Mouse (Mus musculus) lung, adult 2 months (tissue): ENCODE measurements around the gene Rbp2. TPM values are rescaled to one million over a fixed set of nuclear protein-coding genes. Genes with fewer than 3 reads are reported as not detected.

Experiments
- DNase-seq: peaks from one replicate; pipeline ENCODE4 v3.0.0; 2022
- H3K4me1 ChIP-seq: fragments of 200-500 bp; 2 replicates; pipeline ENCODE4 v1.6.1; 2011; ENCODE audit warnings: low read length; ENCODE audit not compliant: control insufficient read depth, insufficient read depth
- H3K4me3 ChIP-seq: fragments of 200-500 bp; replicated peaks from 2 replicates; pipeline ENCODE3; 2011; ENCODE audit warnings: low read depth, mild to moderate bottlenecking, control low read depth, low read length; ENCODE audit errors: extremely low read depth
- CTCF ChIP-seq: fragments of 200-500 bp; IDR thresholded peaks from 2 replicates; pipeline ENCODE4 v1.5.1; 2011; ENCODE audit warnings: mild to moderate bottlenecking, low read length, control low read depth; ENCODE audit not compliant: insufficient read depth
- POLR2A ChIP-seq: fragments of 200-500 bp; IDR thresholded peaks from 2 replicates; pipeline ENCODE4 v1.6.1; 2011; ENCODE audit warnings: low read depth, mild to moderate bottlenecking, control low read depth, low read length, borderline replicate concordance; ENCODE audit errors: extremely low read depth
- WGBS: fragments of 180-500 bp; shearing (Covaris S2); methylation state at CpG from one replicate; pipeline ENCODE4 v1.1.7; 2018; 5-methylcytosine and 5-hydroxymethylcytosine counted together
- polyA plus RNA-seq: library from polyadenylated mRNA; depleted of rRNA; stranded (reverse); fragments of >200 nt; gene quantifications from 2 replicates; pipeline ENCODE4 v1.2.3, GENCODE M21; 2012; rRNA removed

The Rbp2 gene
- 0.40 and 12.4 TPM in 2 replicates for polyA plus RNA-seq

GRCm38 (mm10) chr9:98485815-98486214 is at the start of gene Rbp2:
TSS of gene Rbp2 (plus strand) at chr9:98486115.
- WGBS: 86% methylated on average over 3 of the region's 3 CpGs
- no peak for TF ChIP-seq POLR2A
- TF ChIP-seq CTCF: no peak
- no peak within 1 kb of the TSS for H3K4me3 ChIP-seq
- no peaks in the 10 kb centered on the region for H3K4me1 ChIP-seq
- no peak for DNase-seq

GRCm38 (mm10) chr9:98437819-98438218 is 48.1 kb upstream of the Rbp2 start:
- TF ChIP-seq CTCF (no peak), POLR2A (no peak)
- H3K4me1 ChIP-seq: no peaks in the 10 kb centered on the region
- no peak for DNase-seq
- WGBS: 74% methylated on average over 4 of the region's 4 CpGs
- no peak overlapping the region for H3K4me3 ChIP-seq

GRCm38 (mm10) chr9:98439091-98439490 is 46.8 kb upstream of the Rbp2 start:
- no peak overlapping the region for H3K4me3 ChIP-seq
- no peak for TF ChIP-seq CTCF
- no peak for TF ChIP-seq POLR2A
- WGBS: 62% methylated on average over 3 of the region's 3 CpGs
- no peak for DNase-seq
- H3K4me1 ChIP-seq: no peaks in the 10 kb centered on the region

GRCm38 (mm10) chr9:98442638-98443037 is 43.3 kb upstream of the Rbp2 start:
- Histone ChIP-seq H3K4me1 (no peaks in the 10 kb centered on the region), H3K4me3 (no peak overlapping the region)
- WGBS: 48% methylated on average over 5 of the region's 5 CpGs
- no peak for DNase-seq
- no peak for TF ChIP-seq POLR2A
- TF ChIP-seq CTCF: peak; percentile 66

GRCm38 (mm10) chr9:98445359-98446149 is 40.4 kb upstream of the Rbp2 start:
- DNase-seq: no peak
- no peaks in the 10 kb centered on the region for H3K4me1 ChIP-seq
- no peak for TF ChIP-seq CTCF
- 77% methylated on average over 9 of the region's 9 CpGs for WGBS
- H3K4me3 ChIP-seq: no peak overlapping the region

- no peak for TF ChIP-seq POLR2A
- TF ChIP-seq CTCF: no peak
- 52% methylated on average over 1 of the region's 1 CpGs for WGBS
- DNase-seq: no peak
- Histone ChIP-seq H3K4me1 (no peaks in the 10 kb centered on the region), H3K4me3 (no peak overlapping the region)
Observed at GRCm38 (mm10) chr9:98450976-98451375, 34.9 kb upstream of the Rbp2 start.

GRCm38 (mm10) chr9:98466709-98467108 is 19.2 kb upstream of the Rbp2 start:
- Histone ChIP-seq H3K4me3 (no peak overlapping the region), H3K4me1 (no peaks in the 10 kb centered on the region)
- DNase-seq: no peak
- WGBS: 41% methylated on average over 2 of the region's 2 CpGs
- TF ChIP-seq POLR2A: no peak
- TF ChIP-seq CTCF: no peak

- WGBS: 74% methylated on average over 2 of the region's 2 CpGs
- no peak for DNase-seq
- Histone ChIP-seq H3K4me1 (no peaks in the 10 kb centered on the region), H3K4me3 (no peak overlapping the region)
- TF ChIP-seq CTCF: no peak
- TF ChIP-seq POLR2A: no peak
Observed at GRCm38 (mm10) chr9:98480172-98480749, 5.7 kb upstream of the Rbp2 start.

GRCm38 (mm10) chr9:98482256-98482655 is 3.7 kb upstream of the Rbp2 start:
- TF ChIP-seq CTCF: no peak
- TF ChIP-seq POLR2A: no peak
- no peaks in the 10 kb centered on the region for H3K4me1 ChIP-seq
- WGBS: 46% methylated on average over 4 of the region's 4 CpGs
- H3K4me3 ChIP-seq: no peak overlapping the region
- no peak for DNase-seq

- DNase-seq: no peak
- Histone ChIP-seq H3K4me1 (no peaks in the 10 kb centered on the region), H3K4me3 (no peak overlapping the region)
- 87% methylated on average over 7 of the region's 7 CpGs for WGBS
- no peak for TF ChIP-seq POLR2A
- no peak for TF ChIP-seq CTCF
Observed at GRCm38 (mm10) chr9:98485020-98485419, 895 bp upstream of the Rbp2 start.
